Mouse (Mus musculus): ENCODE measurements around the gene Ttll9.

The Ttll9 gene

GRCm38 (mm10) chr2:152941106-152941505, 21.2 kb upstream of the Ttll9 start:
- no peak for ATAC-seq (ENCODE audit: insufficient number of reproducible peaks, low FRiP score, low TSS enrichment)

DNA sequence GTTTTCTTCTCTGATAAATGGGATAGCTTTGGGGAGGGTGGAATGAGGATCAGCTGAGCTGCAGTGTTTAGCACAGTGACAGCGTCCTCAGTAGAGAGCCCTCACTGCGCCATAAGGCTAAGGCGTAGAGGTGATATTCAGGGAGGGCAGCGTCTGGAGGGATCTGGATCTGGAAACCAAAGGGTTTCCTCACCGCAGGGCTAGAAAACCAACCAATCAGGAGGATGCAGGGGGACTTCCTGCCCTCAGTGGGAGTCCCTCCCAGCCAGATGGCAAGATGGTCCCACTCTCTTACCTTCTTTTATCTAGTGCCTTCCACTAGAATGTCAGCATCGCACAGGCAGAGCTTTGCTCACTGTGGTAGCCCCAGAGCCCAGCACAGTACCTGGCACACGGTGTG, 20.5 kb upstream of the Ttll9 start:
- ATAC-seq (ENCODE audit: insufficient number of reproducible peaks, low FRiP score, low TSS enrichment), result no peak

- ATAC-seq (ENCODE audit: insufficient number of reproducible peaks, low FRiP score, low TSS enrichment), result no peak
Measured at GRCm38 (mm10) chr2:152942898-152943515, 19.3 kb upstream of the Ttll9 start.

DNA sequence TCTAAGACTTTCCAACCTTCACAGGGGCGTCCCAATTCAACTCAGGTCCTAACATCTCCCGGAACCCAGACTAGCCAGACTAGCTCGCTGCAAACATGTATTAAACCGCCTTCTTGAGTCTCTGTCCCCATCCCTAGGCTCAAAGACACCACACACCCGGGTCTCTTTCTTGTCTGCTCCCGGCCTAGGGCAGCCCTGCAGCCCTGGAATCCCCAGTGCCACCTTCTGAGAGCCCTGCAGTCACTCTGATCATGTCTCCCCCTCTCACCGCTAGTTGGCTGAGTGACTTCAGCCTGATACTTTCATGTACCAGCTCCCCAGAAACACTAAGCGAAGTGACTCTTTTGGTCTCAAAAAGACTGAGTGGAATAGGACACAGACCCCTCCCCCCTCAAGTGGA, 18.7 kb upstream of the Ttll9 start:
- ATAC-seq (ENCODE audit: insufficient number of reproducible peaks, low FRiP score, low TSS enrichment), result no peak

DNA sequence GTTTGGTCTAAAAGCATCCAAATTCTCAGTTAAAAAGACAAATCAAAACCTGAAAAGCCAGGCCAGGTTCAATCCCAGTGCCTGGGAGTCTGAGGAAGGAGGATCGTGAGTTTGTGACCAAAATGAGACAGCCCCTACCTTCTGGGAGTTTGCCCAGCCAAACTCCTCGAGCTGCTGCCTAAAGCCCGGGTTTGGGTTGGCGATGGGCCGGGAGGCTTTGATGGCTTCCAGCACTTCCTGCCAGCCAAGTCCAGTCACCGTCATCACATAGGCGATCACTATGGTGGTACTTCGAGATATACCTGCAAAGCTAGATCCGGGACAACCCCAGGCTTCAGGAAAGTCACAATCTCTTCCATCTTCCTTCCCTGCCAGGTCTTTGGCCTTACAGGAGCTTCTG, 18.3 kb upstream of the Ttll9 start:
- no peak for ATAC-seq (ENCODE audit: insufficient number of reproducible peaks, low FRiP score, low TSS enrichment)

DNA sequence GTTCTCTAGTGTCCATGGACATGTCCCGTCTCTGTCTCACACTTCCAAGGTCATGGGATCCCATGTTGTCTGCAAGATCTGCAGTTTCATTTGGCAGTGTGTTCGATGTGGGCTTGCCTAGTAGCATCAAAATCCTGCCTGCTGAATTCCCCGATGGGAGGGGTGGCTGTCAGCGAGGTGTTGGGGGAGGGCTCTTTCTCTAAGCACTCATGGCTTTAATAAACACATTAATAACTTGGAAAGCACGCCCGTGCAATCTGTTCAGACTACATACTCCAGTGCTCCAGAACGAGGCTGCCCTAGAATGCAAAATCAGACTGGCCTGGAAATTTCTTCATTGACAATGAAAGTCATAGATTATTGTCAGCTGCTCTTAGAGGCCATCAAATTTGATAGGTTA, 15.2 kb upstream of the Ttll9 start:
- ATAC-seq (ENCODE audit: insufficient number of reproducible peaks, low FRiP score, low TSS enrichment), result no peak

- ATAC-seq (ENCODE audit: insufficient number of reproducible peaks, low FRiP score, low TSS enrichment), result no peak
Measured at GRCm38 (mm10) chr2:152948438-152949020, 13.8 kb upstream of the Ttll9 start.

GRCm38 (mm10) chr2:152950358-152951064, 11.8 kb upstream of the Ttll9 start:
- ATAC-seq (ENCODE audit: insufficient number of reproducible peaks, low FRiP score, low TSS enrichment), result no peak

- peak; percentile 51; the same call in 1 of the 2 replicates for ATAC-seq (ENCODE audit: insufficient number of reproducible peaks, low FRiP score, low TSS enrichment)
Measured at GRCm38 (mm10) chr2:152951065-152951849, 11.0 kb upstream of the Ttll9 start, which contains the start of gene Dusp15. TSS of gene Dusp15 (minus strand) at chr2:152951698.

- ATAC-seq (ENCODE audit: insufficient number of reproducible peaks, low FRiP score, low TSS enrichment), result 0 out of 2 replicates have a peak, but pooled peaks have one; percentile 12
Measured at GRCm38 (mm10) chr2:152951850-152952720, 10.2 kb upstream of the Ttll9 start.

- no peak for ATAC-seq (ENCODE audit: insufficient number of reproducible peaks, low FRiP score, low TSS enrichment)
Measured at GRCm38 (mm10) chr2:152958116-152958515, 4.2 kb upstream of the Ttll9 start.

DNA sequence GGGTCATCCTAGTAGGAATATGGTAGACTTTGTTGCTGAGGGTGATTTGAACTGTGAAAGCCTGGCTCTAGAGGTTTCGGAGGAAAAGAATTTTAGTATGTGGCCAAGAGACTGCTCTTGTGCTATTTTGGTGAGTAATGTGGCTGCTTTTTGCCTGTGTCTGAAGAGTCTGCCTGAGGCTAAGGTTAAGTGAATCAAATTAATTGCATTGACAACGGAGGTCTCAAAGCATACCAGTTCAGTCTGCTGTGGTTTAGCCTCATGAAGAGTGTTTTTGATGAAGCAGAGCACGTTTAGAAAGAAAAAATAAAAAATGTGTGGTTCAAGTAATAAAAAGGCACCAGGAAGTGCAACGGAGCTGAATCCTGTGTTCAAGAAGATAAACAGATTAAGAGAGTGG, 3.3 kb downstream of the Ttll9 start:
- no peak for ATAC-seq (ENCODE audit: insufficient number of reproducible peaks, low FRiP score, low TSS enrichment)

DNA sequence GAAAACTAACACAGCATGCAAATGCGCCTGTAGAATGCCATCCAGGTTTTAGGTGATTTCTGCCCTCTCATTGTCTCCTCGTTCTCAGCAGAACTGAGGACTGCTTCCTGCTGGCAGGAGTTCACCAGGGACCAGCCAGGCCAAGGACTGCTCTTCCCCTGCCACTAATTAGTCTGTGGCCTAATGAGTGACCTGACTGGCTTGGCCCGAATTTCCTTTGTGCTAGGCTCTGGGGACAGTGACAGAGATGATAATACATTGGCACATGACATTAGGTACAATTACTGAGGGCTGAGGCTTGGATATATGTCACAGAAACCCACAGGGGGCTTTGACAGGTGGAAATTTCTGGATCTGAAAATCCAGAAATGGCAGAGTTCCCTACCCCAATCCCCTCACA, 14.7 kb downstream of the Ttll9 start:
- no peak for ATAC-seq (ENCODE audit: insufficient number of reproducible peaks, low FRiP score, low TSS enrichment)

- ATAC-seq (ENCODE audit: insufficient number of reproducible peaks, low FRiP score, low TSS enrichment), result no peak
Measured at GRCm38 (mm10) chr2:152985582-152985981, 23.3 kb downstream of the Ttll9 start.

DNA sequence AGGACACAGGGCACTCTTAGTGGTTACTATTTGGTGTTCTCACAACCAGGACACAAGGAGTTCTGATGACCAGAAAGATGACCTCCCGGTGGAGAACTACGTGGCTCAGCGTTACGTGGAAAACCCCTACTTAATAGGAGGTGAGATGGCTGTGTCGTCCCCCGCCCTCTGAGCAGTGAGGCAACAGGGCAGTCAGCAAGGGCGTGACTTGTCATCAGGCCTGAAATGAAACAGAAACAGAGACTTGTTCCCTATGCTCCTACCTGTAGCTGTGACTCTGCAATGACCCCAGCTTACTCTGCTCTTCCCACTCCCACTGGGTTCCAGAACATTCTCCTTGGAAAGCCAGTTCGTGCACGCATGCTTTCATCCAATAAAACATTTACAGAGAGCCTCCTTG, 29.2 kb downstream of the Ttll9 start:
- ATAC-seq (ENCODE audit: insufficient number of reproducible peaks, low FRiP score, low TSS enrichment), result no peak

DNA sequence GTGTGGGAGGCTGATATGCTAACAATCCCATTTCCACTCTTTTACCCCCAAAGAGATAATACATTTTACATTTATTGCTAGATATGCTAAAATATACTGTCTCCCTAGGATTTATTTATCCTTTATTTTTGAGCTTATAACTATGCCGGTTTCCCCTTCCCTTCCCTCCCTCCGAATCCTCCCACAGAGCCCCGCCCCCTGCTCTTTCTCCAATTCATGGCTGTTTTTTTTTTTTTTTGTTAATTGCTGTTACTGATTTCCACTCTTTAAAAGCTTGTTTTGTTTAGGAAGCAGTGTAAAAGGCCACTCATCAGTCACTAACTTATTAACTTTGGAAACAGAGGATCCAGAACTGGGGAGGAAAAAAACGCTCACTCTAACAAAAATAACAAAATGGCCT, 34.8 kb downstream of the Ttll9 start:
- ATAC-seq (ENCODE audit: insufficient number of reproducible peaks, low FRiP score, low TSS enrichment), result no peak

GRCm38 (mm10) chr2:153002492-153003248, 40.4 kb downstream of the Ttll9 start:
- no peak for ATAC-seq (ENCODE audit: insufficient number of reproducible peaks, low FRiP score, low TSS enrichment)

- ATAC-seq (ENCODE audit: insufficient number of reproducible peaks, low FRiP score, low TSS enrichment), result no peak
Measured at GRCm38 (mm10) chr2:153003681-153004338, 41.5 kb downstream of the Ttll9 start.

DNA sequence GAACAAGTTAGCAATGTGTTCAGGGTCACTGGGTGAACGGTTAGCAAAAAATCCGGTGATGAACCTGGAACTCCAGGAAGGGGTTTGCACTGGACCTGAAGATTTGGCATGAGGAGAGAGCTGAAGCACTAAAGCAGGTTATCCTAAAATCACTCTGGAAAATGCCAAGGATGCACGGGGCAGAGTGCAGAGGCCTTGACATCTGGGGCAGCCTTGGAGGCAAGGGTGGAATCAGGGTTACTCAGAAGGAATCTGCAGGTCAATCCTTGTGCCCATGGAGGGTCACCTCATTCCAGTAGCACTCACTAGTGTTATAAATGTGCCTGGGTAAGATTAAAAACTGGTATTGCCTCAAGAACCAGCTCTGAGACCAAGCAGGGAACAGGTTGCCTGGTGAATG, 43.7 kb downstream of the Ttll9 start:
- no peak for ATAC-seq (ENCODE audit: insufficient number of reproducible peaks, low FRiP score, low TSS enrichment)
